Comparison of ENCODE assay signal across 8 mouse cellular contexts in genomic region chr13:54404205-54404604, GRCm38 (mm10).
"Had no signal": no experiment of that assay in that cellular context is flagged by ENCODE, and none has a peak within 500 bp of the region (broad histone marks: within the 10 kb centered on the region; RNA-seq: fewer than 3 reads in every experiment).

No protein-coding gene starts in this region.

- H3K36me3 ChIP-seq: midbrain, embryonic 12.5 days had no signal

- DNase-seq: kidney, postnatal 25 days; layer of hippocampus, adult 9-11 months; layer of hippocampus, postnatal 36 days; lung, adult 18-20 months; right cerebral cortex, postnatal 14 days; thymus, postnatal 36 days had no signal

- H3K4me3 ChIP-seq: midbrain, embryonic 12.5 days had no signal

- H3K27me3 ChIP-seq: midbrain, embryonic 12.5 days had no signal

- H3K4me2 ChIP-seq: midbrain, embryonic 12.5 days had no signal

- H3K27ac ChIP-seq: liver, embryonic 14.5 days; midbrain, embryonic 12.5 days had no signal

- H3K9ac ChIP-seq: liver, embryonic 14.5 days; midbrain, embryonic 12.5 days had no signal
